Mouse (Mus musculus) embryonic facial prominence, embryonic 14.5 days (tissue): ENCODE data around the gene Vps37b. TPM values are rescaled to one million over a fixed set of nuclear protein-coding genes. Genes with fewer than 3 reads are reported as not detected.

Experiments
- ATAC-seq: fragments of 200-750 bp; cut with Nextera tagmentation; 2 replicates; pipeline ENCODE4 v1.8.0; 2017; ENCODE audit warnings: low read depth, moderate number of reproducible peaks, moderate TSS enrichment
- DNase-seq: peaks from one replicate; pipeline ENCODE4 v3.0.0-alpha.2; 2015; ENCODE audit warnings: low spot score
- H3K27ac ChIP-seq: fragments of 300-500 bp; sonication (generic); replicated peaks from 2 replicates; pipeline ENCODE4 v1.5.1; 2014; ENCODE audit warnings: low read depth, mild to moderate bottlenecking, low read length, moderate library complexity
- H3K27me3 ChIP-seq: fragments of 300-500 bp; sonication (generic); replicated peaks from 2 replicates; pipeline ENCODE4 v1.6.1; 2014; ENCODE audit warnings: low read length; ENCODE audit not compliant: control insufficient read depth, insufficient read depth
- H3K36me3 ChIP-seq: fragments of 300-500 bp; sonication (generic); 2 replicates; pipeline ENCODE4 v1.6.1; 2014; ENCODE audit warnings: low read length, mixed read lengths; ENCODE audit not compliant: control insufficient read depth, insufficient read depth
- H3K4me1 ChIP-seq: fragments of 300-500 bp; sonication (generic); 2 replicates; pipeline ENCODE4 v1.6.1; 2014; ENCODE audit warnings: antibody characterized with exemption, low read length; ENCODE audit not compliant: control insufficient read depth, insufficient read depth
- H3K4me2 ChIP-seq: fragments of 300-500 bp; sonication (generic); 2 replicates; pipeline ENCODE4 v1.6.1; 2014; ENCODE audit warnings: low read depth, mild to moderate bottlenecking, low read length, moderate library complexity, mixed read lengths
- H3K4me3 ChIP-seq: fragments of 300-500 bp; sonication (generic); 2 replicates; pipeline ENCODE4 v1.5.1; 2014; ENCODE audit warnings: low read depth, mild to moderate bottlenecking, low read length
- H3K9ac ChIP-seq: fragments of 300-500 bp; sonication (generic); 2 replicates; pipeline ENCODE4 v1.6.1; 2014; ENCODE audit warnings: low read depth, mild to moderate bottlenecking, low read length, moderate library complexity, mixed read lengths
- H3K9me3 ChIP-seq: fragments of 300-500 bp; sonication (generic); 2 replicates; pipeline ENCODE4 v1.6.1; 2016; ENCODE audit warnings: low read length; ENCODE audit not compliant: control insufficient read depth
- WGBS: fragments of 180-500 bp; shearing (Covaris S2); extraction: QIAGEN DNeasy Blood & Tissue Kit; methylation state at CpG from one replicate; pipeline ENCODE4 v1.1.7; 2014; 5-methylcytosine and 5-hydroxymethylcytosine counted together
- microRNA-seq: library from miRNA; unstranded; fragments of <30 nt; microRNA quantifications from one replicate; pipeline ENCODE4, GENCODE M21; 2016; ENCODE audit warnings: borderline number of aligned reads
- polyA plus RNA-seq: library from polyadenylated mRNA; unstranded; fragments of >200 nt; fragmentation: Nextera tagmentation; extraction: Ambion mirVana; gene quantifications from 2 replicates; pipeline ENCODE4 v1.2.1, GENCODE M21; 2014

Gene Vps37b
- polyA plus RNA-seq, 1 experiment from 2014 or later, result 31.7 TPM

DNA sequence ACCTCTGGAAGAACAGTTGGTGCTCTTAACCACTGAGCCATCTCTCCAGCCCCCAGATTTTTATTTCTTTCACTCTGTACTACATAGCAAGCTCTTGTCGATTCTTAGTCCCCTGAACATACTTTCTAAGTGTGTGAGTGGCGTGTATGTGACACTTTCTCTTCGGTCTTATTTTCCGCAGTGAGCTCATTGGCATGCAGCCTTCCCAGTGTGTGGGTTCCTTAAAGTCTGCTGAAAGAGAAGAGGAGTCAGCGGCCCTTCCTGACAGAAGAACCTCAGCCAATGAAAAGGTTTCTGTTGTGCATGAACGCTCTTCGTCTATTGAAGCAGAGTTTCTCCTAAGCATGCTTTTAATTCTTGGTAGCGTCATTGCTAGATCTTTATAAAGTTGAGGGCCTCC, 74.9 kb downstream of the Vps37b start:
- WGBS, result 90% methylated on average over 8 of the region's 8 CpGs
- ATAC-seq, result no peak
- no peak overlapping the region for H3K9ac ChIP-seq
- no peak overlapping the region for H3K27ac ChIP-seq
- H3K27me3 ChIP-seq, result no peaks in the 10 kb centered on the region
- no peak overlapping the region for H3K4me3 ChIP-seq
- H3K9me3 ChIP-seq, result no peaks in the 10 kb centered on the region
- H3K36me3 ChIP-seq, result no peaks in the 10 kb centered on the region
- H3K4me1 ChIP-seq, result no peaks in the 10 kb centered on the region
- no peak overlapping the region for H3K4me2 ChIP-seq
- DNase-seq, result no peak

Small RNA genes lying within 50 kb of the gene (microRNA-seq; reads per million reads assigned to microRNA genes)
- not detected for gene Mir7032

Other genes with a start within 250 kb of the Vps37b start
- 1.6 and 1.8 TPM in 2 replicates for gene Hcar2, start 166.8 kb downstream of the Vps37b start, polyA plus RNA-seq
- gene Hcar1, start 152.2 kb downstream of the Vps37b start, polyA plus RNA-seq, result 1.2 and 2.3 TPM in 2 replicates
- gene Denr, start 125.1 kb downstream of the Vps37b start, polyA plus RNA-seq, result 107 and 109 TPM in 2 replicates
- 0.67 and 0.68 TPM in 2 replicates for gene Gm43518, start 104.9 kb downstream of the Vps37b start, polyA plus RNA-seq
- 4.6 and 6.4 TPM in 2 replicates for gene Ccdc62, start 101.6 kb downstream of the Vps37b start, polyA plus RNA-seq
- 7.5 and 8.4 TPM in 2 replicates for gene Hip1r, start 58.6 kb downstream of the Vps37b start, polyA plus RNA-seq
- 2.1 and 2.3 TPM in 2 replicates for gene Abcb9, start 63.5 kb upstream of the Vps37b start, polyA plus RNA-seq
- gene Ogfod2, start 80.0 kb upstream of the Vps37b start, polyA plus RNA-seq, result 14.3 and 16.1 TPM in 2 replicates
- gene Arl6ip4, start 83.8 kb upstream of the Vps37b start, polyA plus RNA-seq, result 76.5 and 77.5 TPM in 2 replicates
- gene Pitpnm2, start 217.5 kb upstream of the Vps37b start, polyA plus RNA-seq, result 7.6 and 8.4 TPM in 2 replicates